Mouse (Mus musculus) right cerebral cortex, postnatal 25 days (tissue): ENCODE measurements around the gene Rer1.
A peak's percentile ranks its signal among the peaks of the same experiment; 100 is the strongest.
"Not testable (repeated sequence)": the region's sequence is repeated elsewhere in the genome, so short reads cannot be mapped to it uniquely, and the experiment has no call there.

ENCODE experiments used
- DNase-seq: peaks from one replicate; pipeline ENCODE4 v3.0.0; 2022

The Rer1 gene

GRCm38 (mm10) chr4:155113766-155114410 lies 27.7 kb upstream of the Rer1 start:
- DNase-seq: no peak

- no peak for DNase-seq
These were observed 23.3 kb upstream of the Rer1 start for GRCm38 (mm10) chr4:155109471-155109870.

- no peak for DNase-seq
These were observed 21.7 kb upstream of the Rer1 start for GRCm38 (mm10) chr4:155107886-155108285.

GRCm38 (mm10) chr4:155098572-155098971 lies 12.4 kb upstream of the Rer1 start:
- DNase-seq: no peak

- DNase-seq: no peak
These were observed 11.3 kb upstream of the Rer1 start for GRCm38 (mm10) chr4:155097452-155097851.

- no peak for DNase-seq
These were observed 9.8 kb upstream of the Rer1 start for GRCm38 (mm10) chr4:155095967-155096366.

GRCm38 (mm10) chr4:155095238-155095900 lies 9.2 kb upstream of the Rer1 start:
- peak; percentile 83 for DNase-seq

- no peak for DNase-seq
These were observed 8.4 kb upstream of the Rer1 start for GRCm38 (mm10) chr4:155094565-155094964.

- DNase-seq: no peak
These were observed 7.4 kb upstream of the Rer1 start for GRCm38 (mm10) chr4:155093431-155094149.

GRCm38 (mm10) chr4:155092718-155093430 lies 6.7 kb upstream of the Rer1 start:
- no peak for DNase-seq

- DNase-seq: no peak
These were observed 4.7 kb upstream of the Rer1 start for GRCm38 (mm10) chr4:155090688-155091449.

GRCm38 (mm10) chr4:155090147-155090546 lies 4.0 kb upstream of the Rer1 start:
- DNase-seq: no peak

- DNase-seq: no peak
These were observed 3.1 kb upstream of the Rer1 start for GRCm38 (mm10) chr4:155089241-155089640.

GRCm38 (mm10) chr4:155085206-155086107 lies 725 bp downstream of the Rer1 start:
- DNase-seq: no peak

GRCm38 (mm10) chr4:155084351-155084750 lies 1.8 kb downstream of the Rer1 start:
- DNase-seq: no peak

- DNase-seq: no peak
These were observed 2.6 kb downstream of the Rer1 start for GRCm38 (mm10) chr4:155083553-155083952.

- DNase-seq: no peak
These were observed 6.5 kb downstream of the Rer1 start for GRCm38 (mm10) chr4:155079666-155080065.

- DNase-seq: not testable (repeated sequence)
These were observed 7.4 kb downstream of the Rer1 start for GRCm38 (mm10) chr4:155078808-155079207.

- no peak for DNase-seq
These were observed 9.5 kb downstream of the Rer1 start for GRCm38 (mm10) chr4:155076677-155077076.

GRCm38 (mm10) chr4:155075813-155076212 lies 10.4 kb downstream of the Rer1 start:
- no peak for DNase-seq

- no peak for DNase-seq
These were observed 11.0 kb downstream of the Rer1 start for GRCm38 (mm10) chr4:155075137-155075536.
